Mouse (Mus musculus) lung, postnatal 25 days (tissue): ENCODE data around the gene Slc12a7.
"Not testable (repeated sequence)": the region's sequence is repeated elsewhere in the genome, so short reads cannot be mapped to it uniquely, and the experiment has no call there.

Experiments used
- DNase-seq: peaks from one replicate; pipeline ENCODE4 v3.0.0; 2022; ENCODE audit warnings: low spot score

Slc12a7 gene

GRCm38 (mm10) chr13:73732742-73733700, at the start of gene Slc12a7:
Gene Slc12a7, plus strand, starts transcription at chr13:73733094.
- no peak for DNase-seq

- peak; percentile 39 for DNase-seq
Observed at GRCm38 (mm10) chr13:73683682-73684081, 49.2 kb upstream of the Slc12a7 start.

GRCm38 (mm10) chr13:73684412-73684811, 48.5 kb upstream of the Slc12a7 start:
- DNase-seq, result no peak

- DNase-seq, result no peak
Observed at GRCm38 (mm10) chr13:73685502-73685901, 47.4 kb upstream of the Slc12a7 start.

GRCm38 (mm10) chr13:73687601-73688000, 45.3 kb upstream of the Slc12a7 start:
- DNase-seq, result no peak

GRCm38 (mm10) chr13:73688934-73689333, 44.0 kb upstream of the Slc12a7 start:
- no peak for DNase-seq

- DNase-seq, result peak; percentile 66
Observed at GRCm38 (mm10) chr13:73692249-73692868, 40.5 kb upstream of the Slc12a7 start.

- no peak for DNase-seq
Observed at GRCm38 (mm10) chr13:73693333-73693732, 39.6 kb upstream of the Slc12a7 start.

GRCm38 (mm10) chr13:73694972-73695371, 37.9 kb upstream of the Slc12a7 start:
- no peak for DNase-seq

- DNase-seq, result no peak
Observed at GRCm38 (mm10) chr13:73696529-73696928, 36.4 kb upstream of the Slc12a7 start.

- no peak for DNase-seq
Observed at GRCm38 (mm10) chr13:73699714-73700113, 33.2 kb upstream of the Slc12a7 start.

- no peak for DNase-seq
Observed at GRCm38 (mm10) chr13:73700554-73700953, 32.3 kb upstream of the Slc12a7 start.

GRCm38 (mm10) chr13:73701161-73701883, 31.6 kb upstream of the Slc12a7 start:
- DNase-seq, result no peak

- DNase-seq, result peak; percentile 56
Observed at GRCm38 (mm10) chr13:73702776-73703175, 30.1 kb upstream of the Slc12a7 start.

GRCm38 (mm10) chr13:73703486-73703885, 29.4 kb upstream of the Slc12a7 start:
- not testable (repeated sequence) for DNase-seq

GRCm38 (mm10) chr13:73704694-73705325, 28.1 kb upstream of the Slc12a7 start, which contains the start of gene Slc6a19:
Gene Slc6a19, minus strand, starts transcription at chr13:73704865.
- DNase-seq, result no peak

- DNase-seq, result no peak
Observed at GRCm38 (mm10) chr13:73709491-73709890, 23.4 kb upstream of the Slc12a7 start.

- DNase-seq, result no peak
Observed at GRCm38 (mm10) chr13:73711221-73711620, 21.7 kb upstream of the Slc12a7 start.

- no peak for DNase-seq
Observed at GRCm38 (mm10) chr13:73711803-73712202, 21.1 kb upstream of the Slc12a7 start.

- DNase-seq, result no peak
Observed at GRCm38 (mm10) chr13:73712228-73712627, 20.7 kb upstream of the Slc12a7 start.

- no peak for DNase-seq
Observed at GRCm38 (mm10) chr13:73713204-73713603, 19.7 kb upstream of the Slc12a7 start.

GRCm38 (mm10) chr13:73714020-73714419, 18.9 kb upstream of the Slc12a7 start:
- DNase-seq, result no peak
